13 mouse cellular contexts compared by ENCODE assay signal in the genomic region with DNA sequence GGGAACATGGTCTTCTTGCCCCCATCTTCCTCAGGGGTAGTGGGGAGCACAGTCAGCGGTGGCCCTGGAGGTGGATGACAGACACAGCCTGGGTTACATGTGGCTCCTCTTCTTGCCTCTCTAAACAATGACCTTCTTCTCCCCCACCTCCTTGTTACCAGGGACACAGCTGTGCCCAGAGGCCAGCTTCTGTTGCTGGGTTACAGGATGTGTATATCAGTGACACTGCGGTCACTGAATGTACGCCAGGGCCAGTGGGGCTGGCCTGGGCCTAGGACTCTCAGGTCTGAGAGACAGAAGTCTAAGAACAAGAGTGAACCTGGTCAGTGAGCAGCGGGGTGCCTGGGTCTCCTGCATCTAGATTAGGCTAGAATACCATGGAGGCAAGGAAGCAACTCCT. TPM values are rescaled to one million over a fixed set of nuclear protein-coding genes. Genes with fewer than 3 reads are reported as not detected.
DNase-seq lines count a peak whose midpoint lies in the region; ATAC-seq lines count a peak whose summit lies in the region.
"Had no signal": no experiment of that assay in that cellular context is flagged by ENCODE, and none has a peak within 500 bp of the region (broad histone marks: within the 10 kb centered on the region; RNA-seq: fewer than 3 reads in every experiment).

No protein-coding gene starts in this region.

- H3K36me3 ChIP-seq in intestine, embryonic 14.5 days (ENCODE audit: control insufficient read depth, insufficient read depth, low read length), result peaks cover 64% of the 10 kb centered on the region
- H3K36me3 ChIP-seq in intestine, embryonic 15.5 days, result peaks cover 30% of the 10 kb centered on the region
- H3K36me3 ChIP-seq in neural tube, embryonic 12.5 days, result peaks cover 59% of the 10 kb centered on the region

- H3K9me3 ChIP-seq in intestine, embryonic 14.5 days (ENCODE audit: control insufficient read depth, low read length), result no peaks in the 10 kb centered on the region
- no peaks in the 10 kb centered on the region for H3K9me3 ChIP-seq in intestine, embryonic 15.5 days
- no peaks in the 10 kb centered on the region for H3K9me3 ChIP-seq in neural tube, embryonic 12.5 days
- H3K9me3 ChIP-seq: stomach, embryonic 15.5 days had no signal

- intact Hi-C loops in heart, postnatal 10 days (cut with DNase I), result no loop called here

- ATAC-seq in intestine, embryonic 14.5 days (replicated peaks; ENCODE audit: low FRiP score, low TSS enrichment, low read depth), result no peak
- no peak for ATAC-seq in intestine, embryonic 15.5 days
- no peak for ATAC-seq in neural tube, embryonic 12.5 days (ENCODE audit: low FRiP score, low read depth)

- peak; percentile 40 for DNase-seq in embryo, embryonic 11 days
- DNase-seq in embryo, embryonic 10.5 days (ENCODE audit: low spot score), result no peak
- DNase-seq in intestine, embryonic 14.5 days (ENCODE audit: low spot score), result no peak
- DNase-seq in heart, postnatal 10 days, result peak; percentile 52 to 62
- DNase-seq in thymus, postnatal 0 days (ENCODE audit: low spot score), result no peak
- DNase-seq in liver, result no peak
- DNase-seq: kidney, postnatal 25 days; layer of hippocampus, postnatal 36 days had no signal

- no peaks in the 10 kb centered on the region for H3K27me3 ChIP-seq in intestine, embryonic 14.5 days (replicated peaks; ENCODE audit: control insufficient read depth, insufficient read depth, low read length)
- no peaks in the 10 kb centered on the region for H3K27me3 ChIP-seq in intestine, embryonic 15.5 days (replicated peaks)
- H3K27me3 ChIP-seq in neural tube, embryonic 12.5 days (replicated peaks), result no peaks in the 10 kb centered on the region
- H3K27me3 ChIP-seq: stomach, embryonic 15.5 days had no signal

- no peak overlapping the region for H3K4me3 ChIP-seq in intestine, embryonic 14.5 days (ENCODE audit: low read depth, low read length)
- H3K4me3 ChIP-seq in intestine, embryonic 15.5 days (replicated peaks), result no peak overlapping the region
- H3K4me3 ChIP-seq in neural tube, embryonic 12.5 days, result no peak overlapping the region
- H3K4me3 ChIP-seq: stomach, embryonic 15.5 days had no signal

- H3K4me1 ChIP-seq in intestine, embryonic 14.5 days (replicated peaks; ENCODE audit: control insufficient read depth, insufficient read depth, low read length), result peaks cover 38% of the 10 kb centered on the region
- peaks cover 38% of the 10 kb centered on the region for H3K4me1 ChIP-seq in intestine, embryonic 15.5 days (replicated peaks)
- H3K4me1 ChIP-seq in neural tube, embryonic 12.5 days, result peaks cover 39% of the 10 kb centered on the region

- 74% methylated on average over 4 of the region's 4 CpGs for WGBS in intestine, embryonic 14.5 days
- WGBS in intestine, embryonic 15.5 days, result 74% methylated on average over 4 of the region's 4 CpGs
- 54% methylated on average over 4 of the region's 4 CpGs for WGBS in neural tube, embryonic 12.5 days

- H3K9ac ChIP-seq in intestine, embryonic 14.5 days (ENCODE audit: low read length), result no peak overlapping the region
- H3K9ac ChIP-seq in intestine, embryonic 15.5 days, result no peak overlapping the region
- no peak overlapping the region for H3K9ac ChIP-seq in neural tube, embryonic 12.5 days
- H3K9ac ChIP-seq: stomach, embryonic 15.5 days had no signal

- H3K27ac ChIP-seq in intestine, embryonic 14.5 days (ENCODE audit: low read depth), result peak overlapping the region; percentile 14; the same call in 1 of the 2 replicates
- H3K27ac ChIP-seq in intestine, embryonic 15.5 days, result no peak overlapping the region
- peak overlapping the region; percentile 27; the same call in 1 of the 2 replicates for H3K27ac ChIP-seq in neural tube, embryonic 12.5 days
- H3K27ac ChIP-seq: stomach, embryonic 15.5 days had no signal

- H3K4me2 ChIP-seq in intestine, embryonic 14.5 days (ENCODE audit: low read length), result no peak overlapping the region
- H3K4me2 ChIP-seq in intestine, embryonic 15.5 days (replicated peaks), result no peak overlapping the region
- no peak overlapping the region for H3K4me2 ChIP-seq in neural tube, embryonic 12.5 days (replicated peaks)
- H3K4me2 ChIP-seq: stomach, embryonic 15.5 days had no signal

RNA-seq across cellular contexts. Expression of a gene that starts 6.0 kb away (rescaled TPM):
- polyA plus RNA-seq in intestine, embryonic 14.5 days (2014; fragmentation: Nextera tagmentation; extraction: Ambion mirVana), result 16.5 and 18.3 TPM in 2 replicates
- 34.7 and 37.5 TPM in 2 replicates for polyA plus RNA-seq in intestine, embryonic 15.5 days (2015; fragmentation: Nextera tagmentation; extraction: Ambion mirVana)
- total RNA-seq in heart, postnatal 10 days (2021), result 10 to 100 TPM; 15.4 to 17.3 TPM
- 4.7 and 4.8 TPM in 2 replicates for polyA plus RNA-seq in neural tube, embryonic 12.5 days (2016; fragmentation: Nextera tagmentation; extraction: Ambion mirVana)
- 1.4 and 1.8 TPM in 2 replicates for polyA plus RNA-seq in thymus, postnatal 0 days (2015; fragmentation: Nextera tagmentation; extraction: Ambion mirVana)
- total RNA-seq: common myeloid progenitor, adult 5-6 weeks; hematopoietic stem cell, adult 5-6 weeks had no signal

RNA-seq across cellular contexts. Expression of a gene that starts 20.1 kb away (rescaled TPM):
- 336 and 349 TPM in 2 replicates for polyA plus RNA-seq in intestine, embryonic 14.5 days (2014; fragmentation: Nextera tagmentation; extraction: Ambion mirVana)
- polyA plus RNA-seq in intestine, embryonic 15.5 days (2015; fragmentation: Nextera tagmentation; extraction: Ambion mirVana), result 334 and 335 TPM in 2 replicates
- 100 to 1,000 TPM; 422 to 478 TPM for total RNA-seq in heart, postnatal 10 days (2021)
- 465 and 488 TPM in 2 replicates for polyA plus RNA-seq in neural tube, embryonic 12.5 days (2016; fragmentation: Nextera tagmentation; extraction: Ambion mirVana)
- 466 and 479 TPM in 2 replicates for polyA plus RNA-seq in thymus, postnatal 0 days (2015; fragmentation: Nextera tagmentation; extraction: Ambion mirVana)

RNA-seq across cellular contexts. Expression of a gene that starts 27.6 kb away (rescaled TPM):
- polyA plus RNA-seq in intestine, embryonic 14.5 days (2014; fragmentation: Nextera tagmentation; extraction: Ambion mirVana), result 77.4 and 79.5 TPM in 2 replicates
- polyA plus RNA-seq in intestine, embryonic 15.5 days (2015; fragmentation: Nextera tagmentation; extraction: Ambion mirVana), result 66.4 and 81.9 TPM in 2 replicates
- total RNA-seq in heart, postnatal 10 days (2021), result 10 to 100 TPM; 36.9 to 40.7 TPM
- polyA plus RNA-seq in neural tube, embryonic 12.5 days (2016; fragmentation: Nextera tagmentation; extraction: Ambion mirVana), result 20.6 and 23.3 TPM in 2 replicates
- 43.6 and 48.7 TPM in 2 replicates for polyA plus RNA-seq in thymus, postnatal 0 days (2015; fragmentation: Nextera tagmentation; extraction: Ambion mirVana)

RNA-seq across cellular contexts. Expression of a gene that starts 34.4 kb away (rescaled TPM):
- 0.87 and 1.4 TPM in 2 replicates for polyA plus RNA-seq in intestine, embryonic 14.5 days (2014; fragmentation: Nextera tagmentation; extraction: Ambion mirVana)
- 0.74 and 0.97 TPM in 2 replicates for polyA plus RNA-seq in intestine, embryonic 15.5 days (2015; fragmentation: Nextera tagmentation; extraction: Ambion mirVana)
- under 1 TPM; 0.41 to 0.79 TPM for total RNA-seq in heart, postnatal 10 days (2021)
- polyA plus RNA-seq in neural tube, embryonic 12.5 days (2016; fragmentation: Nextera tagmentation; extraction: Ambion mirVana), result 0.84 and 1.5 TPM in 2 replicates
- 0.90 and 1.2 TPM in 2 replicates for polyA plus RNA-seq in thymus, postnatal 0 days (2015; fragmentation: Nextera tagmentation; extraction: Ambion mirVana)

RNA-seq across cellular contexts. Expression of a gene that starts 36.3 kb away (rescaled TPM):
- polyA plus RNA-seq in intestine, embryonic 14.5 days (2014; fragmentation: Nextera tagmentation; extraction: Ambion mirVana), result 14.7 and 19.6 TPM in 2 replicates
- 15.1 and 19.1 TPM in 2 replicates for polyA plus RNA-seq in intestine, embryonic 15.5 days (2015; fragmentation: Nextera tagmentation; extraction: Ambion mirVana)
- 10 to 100 TPM; 13.0 to 16.2 TPM for total RNA-seq in heart, postnatal 10 days (2021)
- 12.6 and 15.8 TPM in 2 replicates for polyA plus RNA-seq in neural tube, embryonic 12.5 days (2016; fragmentation: Nextera tagmentation; extraction: Ambion mirVana)
- 18.4 and 23.1 TPM in 2 replicates for polyA plus RNA-seq in thymus, postnatal 0 days (2015; fragmentation: Nextera tagmentation; extraction: Ambion mirVana)

Comparison
In these comparisons a context has a peak if more than half of its experiments do, and no peak if none do; other contexts are left out.
1. DNase-seq: peak in embryo, embryonic 11 days (single experiment) and heart, postnatal 10 days (2 of 2); none in embryo, embryonic 10.5 days (single experiment), intestine, embryonic 14.5 days (single experiment), thymus, postnatal 0 days (single experiment) and liver (single experiment).